Mouse (Mus musculus) right cerebral cortex, postnatal 14 days (tissue): ENCODE measurements around the gene Tigd3.

Experiments used
- DNase-seq: peaks from one replicate; pipeline ENCODE4 v3.0.0; 2022

Tigd3 gene

GRCm38 (mm10) chr19:5894002-5894678, at the start of gene Tigd3:
Gene Tigd3 (minus strand): TSS chr19:5894149.
- peak; percentile 97 for DNase-seq

- DNase-seq: no peak
These were observed 49.5 kb upstream of the Tigd3 start for GRCm38 (mm10) chr19:5943404-5943803.

- no peak for DNase-seq
These were observed 48.6 kb upstream of the Tigd3 start for GRCm38 (mm10) chr19:5942581-5942980.

- no peak for DNase-seq
These were observed 46.7 kb upstream of the Tigd3 start for GRCm38 (mm10) chr19:5940656-5941055.

GRCm38 (mm10) chr19:5940173-5940572, 46.2 kb upstream of the Tigd3 start:
- DNase-seq: peak; percentile 48

- no peak for DNase-seq
These were observed 45.8 kb upstream of the Tigd3 start for GRCm38 (mm10) chr19:5939715-5940114.

- no peak for DNase-seq
These were observed 44.6 kb upstream of the Tigd3 start for GRCm38 (mm10) chr19:5938516-5938915.

GRCm38 (mm10) chr19:5937836-5938406, 44.0 kb upstream of the Tigd3 start:
- DNase-seq: no peak

GRCm38 (mm10) chr19:5937095-5937835, 43.3 kb upstream of the Tigd3 start:
- DNase-seq: no peak

GRCm38 (mm10) chr19:5935691-5936090, 41.7 kb upstream of the Tigd3 start:
- DNase-seq: no peak

- no peak for DNase-seq
These were observed 41.3 kb upstream of the Tigd3 start for GRCm38 (mm10) chr19:5935266-5935665.

GRCm38 (mm10) chr19:5929634-5930596, 36.0 kb upstream of the Tigd3 start:
- no peak for DNase-seq

- DNase-seq: no peak
These were observed 34.6 kb upstream of the Tigd3 start for GRCm38 (mm10) chr19:5928546-5928945.

- no peak for DNase-seq
These were observed 34.2 kb upstream of the Tigd3 start for GRCm38 (mm10) chr19:5928104-5928503.

- no peak for DNase-seq
These were observed 33.6 kb upstream of the Tigd3 start for GRCm38 (mm10) chr19:5927532-5927931.

- no peak for DNase-seq
These were observed 33.1 kb upstream of the Tigd3 start for GRCm38 (mm10) chr19:5927026-5927425.

- DNase-seq: no peak
These were observed 31.4 kb upstream of the Tigd3 start for GRCm38 (mm10) chr19:5925311-5925855.

GRCm38 (mm10) chr19:5924713-5925093, 30.8 kb upstream of the Tigd3 start, which contains the start of gene Cdc42ep2:
Gene Cdc42ep2 (minus strand): TSS chr19:5924816.
- peak; percentile 91 for DNase-seq

- peak; percentile 98 for DNase-seq
These were observed 30.2 kb upstream of the Tigd3 start for GRCm38 (mm10) chr19:5923990-5924712.

GRCm38 (mm10) chr19:5922963-5923362, 29.0 kb upstream of the Tigd3 start:
- no peak for DNase-seq

- no peak for DNase-seq
These were observed 28.4 kb upstream of the Tigd3 start for GRCm38 (mm10) chr19:5922119-5922942.
